In genomic region chr16:42972872-42973271, GRCm38 (mm10) we compare ENCODE assay signal across 16 mouse cellular contexts.
"Had no signal": no experiment of that assay in that cellular context is flagged by ENCODE, and none has a peak within 500 bp of the region (broad histone marks: within the 10 kb centered on the region; RNA-seq: fewer than 3 reads in every experiment).

No protein-coding gene starts in this region.

- H3K27ac ChIP-seq: lung, embryonic 15.5 days; macrophage; midbrain, embryonic 13.5 days; midbrain, embryonic 15.5 days; neural tube, embryonic 12.5 days; stomach, embryonic 15.5 days; stomach, postnatal 0 days had no signal

- H3K4me3 ChIP-seq: lung, embryonic 15.5 days; megakaryocyte, embryonic 14.5 days; midbrain, embryonic 13.5 days; midbrain, embryonic 15.5 days; neural tube, embryonic 12.5 days; stomach, embryonic 15.5 days had no signal

- H3K4me1 ChIP-seq: lung, embryonic 15.5 days; megakaryocyte, embryonic 14.5 days; midbrain, embryonic 13.5 days; midbrain, embryonic 15.5 days; neural tube, embryonic 12.5 days; stomach, embryonic 15.5 days had no signal

- H3K9me3 ChIP-seq: lung, embryonic 15.5 days; megakaryocyte, embryonic 14.5 days; midbrain, embryonic 13.5 days; midbrain, embryonic 15.5 days; neural tube, embryonic 12.5 days; stomach, embryonic 15.5 days had no signal

- H3K9ac ChIP-seq: lung, embryonic 15.5 days; midbrain, embryonic 13.5 days; midbrain, embryonic 15.5 days; neural tube, embryonic 12.5 days; stomach, embryonic 15.5 days had no signal

- H3K4me2 ChIP-seq: lung, embryonic 15.5 days; midbrain, embryonic 11.5 days; midbrain, embryonic 13.5 days; midbrain, embryonic 15.5 days; neural tube, embryonic 12.5 days; stomach, embryonic 15.5 days had no signal

- H3K36me3 ChIP-seq: lung, embryonic 15.5 days; midbrain, embryonic 13.5 days; midbrain, embryonic 15.5 days; neural tube, embryonic 12.5 days; stomach, embryonic 15.5 days had no signal

- H3K27me3 ChIP-seq: lung, embryonic 15.5 days; megakaryocyte, embryonic 14.5 days; midbrain, embryonic 13.5 days; midbrain, embryonic 15.5 days; neural tube, embryonic 12.5 days; stomach, embryonic 15.5 days had no signal

- ATAC-seq: lung, postnatal 0 days; midbrain, embryonic 13.5 days; midbrain, embryonic 15.5 days had no signal

- DNase-seq: lung, postnatal 14 days; lung, postnatal 36 days; right cerebral cortex, postnatal 14 days; thymus, adult 2 months; thymus, postnatal 25 days; thymus, postnatal 4 days had no signal
